Mouse (Mus musculus) embryo, embryonic 10 days (tissue): ENCODE data around the gene Cd2.

Experiments
- DNase-seq: peaks from one replicate; pipeline ENCODE4 v3.0.0-alpha.2; 2015; ENCODE audit warnings: low spot score

Cd2 gene

GRCm38 (mm10) chr3:101274794-101275193 is 12.9 kb downstream of the Cd2 start:
- DNase-seq: no peak

- DNase-seq: no peak
Measured at GRCm38 (mm10) chr3:101274041-101274770, 13.5 kb downstream of the Cd2 start.

- no peak for DNase-seq
Measured at GRCm38 (mm10) chr3:101272166-101272565, 15.6 kb downstream of the Cd2 start.

- DNase-seq: no peak
Measured at GRCm38 (mm10) chr3:101270833-101271232, 16.9 kb downstream of the Cd2 start.

- no peak for DNase-seq
Measured at GRCm38 (mm10) chr3:101268361-101268760, 19.4 kb downstream of the Cd2 start.

- no peak for DNase-seq
Measured at GRCm38 (mm10) chr3:101265561-101266091, 22.1 kb downstream of the Cd2 start.

- DNase-seq: no peak
Measured at GRCm38 (mm10) chr3:101258976-101259375, 28.8 kb downstream of the Cd2 start.

- no peak for DNase-seq
Measured at GRCm38 (mm10) chr3:101256090-101256489, 31.6 kb downstream of the Cd2 start.

GRCm38 (mm10) chr3:101252141-101252540 is 35.6 kb downstream of the Cd2 start:
- no peak for DNase-seq

- no peak for DNase-seq
Measured at GRCm38 (mm10) chr3:101249846-101250245, 37.9 kb downstream of the Cd2 start.

GRCm38 (mm10) chr3:101245212-101245611 is 42.5 kb downstream of the Cd2 start:
- DNase-seq: no peak

GRCm38 (mm10) chr3:101243002-101243401 is 44.7 kb downstream of the Cd2 start:
- DNase-seq: no peak

GRCm38 (mm10) chr3:101241866-101242265 is 45.9 kb downstream of the Cd2 start:
- no peak for DNase-seq

- DNase-seq: no peak
Measured at GRCm38 (mm10) chr3:101240859-101241258, 46.9 kb downstream of the Cd2 start.

- no peak for DNase-seq
Measured at GRCm38 (mm10) chr3:101239236-101239635, 48.5 kb downstream of the Cd2 start.

GRCm38 (mm10) chr3:101238695-101239094 is 49.0 kb downstream of the Cd2 start:
- no peak for DNase-seq

- peak; percentile 25 for DNase-seq
Measured at GRCm38 (mm10) chr3:101236995-101237808, 50.5 kb downstream of the Cd2 start.

- peak; percentile 29 for DNase-seq
Measured at GRCm38 (mm10) chr3:101236261-101236660, 51.5 kb downstream of the Cd2 start.

GRCm38 (mm10) chr3:101235321-101235720 is 52.4 kb downstream of the Cd2 start:
- no peak for DNase-seq

- no peak for DNase-seq
Measured at GRCm38 (mm10) chr3:101233424-101233823, 54.3 kb downstream of the Cd2 start.

- no peak for DNase-seq
Measured at GRCm38 (mm10) chr3:101232570-101232969, 55.2 kb downstream of the Cd2 start.

- DNase-seq: no peak
Measured at GRCm38 (mm10) chr3:101230201-101230600, 57.5 kb downstream of the Cd2 start.

- DNase-seq: peak; percentile 49
Measured at GRCm38 (mm10) chr3:101229551-101229930, 58.2 kb downstream of the Cd2 start.
